Mouse (Mus musculus): Measurements from ENCODE around the gene Gm4181.
"Not testable (repeated sequence)": the region's sequence is repeated elsewhere in the genome, so short reads cannot be mapped to it uniquely, and the experiment has no call there.

The Gm4181 gene

DNA sequence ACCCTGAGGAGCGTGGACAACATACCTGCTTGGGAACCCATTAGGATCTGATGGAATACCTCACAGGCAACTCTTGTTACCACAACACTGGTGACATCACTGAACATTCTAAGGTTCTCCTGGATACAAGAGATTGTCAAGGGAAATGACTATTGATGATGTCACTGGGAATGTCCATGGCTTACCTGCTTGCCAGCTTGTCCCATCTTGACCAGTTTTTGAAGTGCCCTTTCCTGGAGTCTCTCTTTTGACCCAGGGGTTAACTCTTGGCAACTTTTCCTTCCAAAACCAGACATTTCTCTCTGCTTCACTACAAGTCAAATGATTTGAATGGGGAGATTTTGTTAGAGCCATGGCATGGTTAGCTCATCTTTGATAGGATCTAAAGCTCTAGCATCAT lies at the start of gene Gm4181:
Gene Gm4181 (minus strand): TSS at position 101 of the 400 bp plus-strand sequence.
- not testable (repeated sequence) for DNase-seq (ENCODE audit: extremely low spot score, low read depth, low spot score)

DNA sequence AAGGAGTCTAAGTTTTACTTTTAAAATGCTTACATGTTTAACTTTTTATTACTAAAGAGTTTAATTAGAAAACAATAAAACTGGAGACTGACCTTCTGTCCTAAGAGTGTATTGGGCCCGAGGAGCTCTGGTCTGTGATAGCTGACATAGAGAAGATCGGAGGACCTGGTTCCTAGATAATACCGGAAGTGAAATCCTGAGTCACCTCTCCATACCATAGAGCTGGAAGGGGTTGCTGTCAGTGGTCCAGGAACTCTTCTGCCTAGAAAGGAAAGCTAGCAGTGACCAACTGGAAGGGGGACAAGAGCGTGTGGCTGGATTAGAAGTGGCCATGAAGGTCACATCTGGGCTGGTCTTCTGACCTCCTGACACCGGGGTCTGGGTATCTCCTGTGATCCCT lies 41.8 kb upstream of the Gm4181 start:
- DNase-seq (ENCODE audit: extremely low spot score, low read depth, low spot score), result no peak

- DNase-seq (ENCODE audit: extremely low spot score, low read depth, low spot score), result not testable (repeated sequence)
Measured at GRCm38 (mm10) chr14:51632426-51632825, 3.0 kb downstream of the Gm4181 start.

DNA sequence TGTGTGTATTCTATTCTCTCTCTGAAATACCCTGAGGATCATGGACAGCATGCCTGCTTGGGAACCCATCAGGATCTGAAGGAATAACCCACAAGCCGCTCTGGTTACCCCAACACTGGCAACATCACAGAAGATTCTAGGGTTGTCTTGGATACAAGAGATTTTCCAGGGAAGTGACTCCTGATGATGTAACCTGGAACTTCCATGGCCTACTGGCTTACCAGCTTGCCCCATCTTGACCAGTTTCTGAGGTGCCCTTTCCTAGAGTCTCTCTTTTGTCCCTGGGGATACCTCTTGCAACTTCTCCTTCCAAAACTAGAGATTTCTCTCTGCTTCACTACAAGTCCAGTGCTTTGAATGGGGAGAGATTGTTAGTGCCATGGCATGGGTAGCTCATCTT lies 24.3 kb downstream of the Gm4181 start, which contains the start of gene Gm17078:
Gene Gm17078 (minus strand): TSS at position 101 of the 400 bp plus-strand sequence.
- DNase-seq (ENCODE audit: extremely low spot score, low read depth, low spot score), result no peak

DNA sequence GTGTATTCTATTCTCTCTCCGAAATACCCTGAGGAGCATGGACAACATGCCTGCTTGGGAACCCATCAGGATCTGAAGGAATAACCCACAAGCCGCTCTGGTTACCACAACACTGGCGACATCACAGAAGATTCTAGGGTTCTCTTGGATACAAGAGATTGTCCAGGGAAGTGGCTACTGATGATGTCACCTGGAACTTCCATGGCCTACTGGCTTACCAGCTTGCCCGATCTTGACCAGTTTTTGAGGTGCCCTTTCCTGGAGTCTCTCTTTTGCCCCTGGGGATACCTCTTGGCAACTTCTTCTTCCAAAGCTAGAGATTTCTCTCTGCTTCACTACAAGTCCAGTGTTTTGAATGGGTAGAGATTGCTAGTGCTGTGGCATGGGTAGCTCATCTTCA lies 43.4 kb downstream of the Gm4181 start, which contains the start of gene Gm17174:
Gene Gm17174 (minus strand): TSS at position 101 of the 400 bp plus-strand sequence.
- DNase-seq (ENCODE audit: extremely low spot score, low read depth, low spot score), result not testable (repeated sequence)
